8 mouse cellular contexts compared by ENCODE assay signal in genomic region chr11:60933178-60933930, GRCm38 (mm10). TPM values are rescaled to one million over a fixed set of nuclear protein-coding genes. Genes with fewer than 3 reads are reported as not detected.
DNase-seq lines count a peak whose midpoint lies in the region; ATAC-seq lines count a peak whose summit lies in the region.

No protein-coding gene starts in this region.

- peak overlapping the region; percentile 89 for H3K4me3 ChIP-seq in embryonic facial prominence, embryonic 10.5 days
- H3K4me3 ChIP-seq in limb, embryonic 11.5 days (ENCODE audit: low read depth, low read length), result peak overlapping the region; percentile 67
- no peak overlapping the region for H3K4me3 ChIP-seq in midbrain, embryonic 16.5 days (ENCODE audit: low read depth, low read length)

- WGBS in embryonic facial prominence, embryonic 10.5 days, result 79% methylated on average over 10 of the region's 10 CpGs
- WGBS in limb, embryonic 11.5 days, result 81% methylated on average over 10 of the region's 10 CpGs
- 88% methylated on average over 10 of the region's 10 CpGs for WGBS in midbrain, embryonic 16.5 days

- peaks cover 8% of the 10 kb centered on the region; the same call in 1 of the 2 replicates for H3K27me3 ChIP-seq in embryonic facial prominence, embryonic 10.5 days (replicated peaks; ENCODE audit: low read depth, poor library complexity, severe bottlenecking)
- H3K27me3 ChIP-seq in limb, embryonic 11.5 days (ENCODE audit: control insufficient read depth, insufficient read depth, low read length), result no peaks in the 10 kb centered on the region
- no peaks in the 10 kb centered on the region for H3K27me3 ChIP-seq in midbrain, embryonic 16.5 days (ENCODE audit: control insufficient read depth, insufficient read depth, low read depth, low read length)

- peaks cover 49% of the 10 kb centered on the region for H3K4me1 ChIP-seq in embryonic facial prominence, embryonic 10.5 days
- H3K4me1 ChIP-seq in limb, embryonic 11.5 days (ENCODE audit: control insufficient read depth, insufficient read depth, low read length), result peaks cover 17% of the 10 kb centered on the region; the same call in 1 of the 2 replicates
- peaks cover 21% of the 10 kb centered on the region for H3K4me1 ChIP-seq in midbrain, embryonic 16.5 days (ENCODE audit: control insufficient read depth, insufficient read depth, low read length)

- peak; percentile 84 to 94 for DNase-seq in adrenal gland, adult (ENCODE audit: inconsistent age in 2 of 2, low spot score in 1 of 2)
- no peak for DNase-seq in adrenal gland, adult 18-20 months (ENCODE audit: low spot score in 2 of 2)
- DNase-seq in embryonic facial prominence, embryonic 10.5 days (ENCODE audit: low spot score), result no peak
- DNase-seq in heart, postnatal 10 days, result peak; percentile 31 to 32
- no peak for DNase-seq in limb, embryonic 11.5 days (ENCODE audit: low spot score)
- no peak for DNase-seq in spleen, postnatal 4 days (ENCODE audit: low spot score in 2 of 2)
- no peak for DNase-seq in layer of hippocampus, adult 8-10 months (ENCODE audit: low spot score in 2 of 2)

- peak overlapping the region; percentile 36; the same call in 1 of the 2 replicates for H3K27ac ChIP-seq in embryonic facial prominence, embryonic 10.5 days (replicated peaks)
- no peak overlapping the region for H3K27ac ChIP-seq in limb, embryonic 11.5 days (replicated peaks; ENCODE audit: low read depth, low read length)
- H3K27ac ChIP-seq in midbrain, embryonic 16.5 days (ENCODE audit: low read length), result no peak overlapping the region

- H3K9me3 ChIP-seq in embryonic facial prominence, embryonic 10.5 days, result no peaks in the 10 kb centered on the region
- no peaks in the 10 kb centered on the region for H3K9me3 ChIP-seq in limb, embryonic 11.5 days (ENCODE audit: control insufficient read depth, low read length)
- no peaks in the 10 kb centered on the region for H3K9me3 ChIP-seq in midbrain, embryonic 16.5 days (replicated peaks; ENCODE audit: control insufficient read depth, low read length, poor library complexity, severe bottlenecking)

- intact Hi-C loops in heart, postnatal 10 days (cut with DNase I), result loop anchor here (10.0 kb wide), 1 partner anchor 331 kb away; the partner anchor contains the start of gene Aldh3a2

- ATAC-seq in limb, embryonic 11.5 days (ENCODE audit: insufficient number of reproducible peaks, low FRiP score, low TSS enrichment, low read depth), result no peak
- ATAC-seq in midbrain, embryonic 16.5 days, result no peak

- H3K9ac ChIP-seq in limb, embryonic 11.5 days (ENCODE audit: low read length), result no peak overlapping the region; the same call in 1 of the 2 replicates
- no peak overlapping the region for H3K9ac ChIP-seq in midbrain, embryonic 16.5 days (ENCODE audit: low read depth, low read length)

- H3K4me2 ChIP-seq in limb, embryonic 11.5 days (ENCODE audit: low read depth, severe bottlenecking), result peak overlapping the region; percentile 76
- peak overlapping the region; percentile 83 for H3K4me2 ChIP-seq in midbrain, embryonic 16.5 days (ENCODE audit: low read length)

- peaks cover 22% of the 10 kb centered on the region for H3K36me3 ChIP-seq in embryonic facial prominence, embryonic 10.5 days (replicated peaks)
- no peaks in the 10 kb centered on the region for H3K36me3 ChIP-seq in limb, embryonic 11.5 days (ENCODE audit: control insufficient read depth, insufficient read depth, low read length)
- no peaks in the 10 kb centered on the region for H3K36me3 ChIP-seq in midbrain, embryonic 16.5 days (ENCODE audit: control insufficient read depth, insufficient read depth, low read length)

RNA-seq across cellular contexts. Expression of gene Map2k3, which starts 1.5 kb away (rescaled TPM):
- 100 to 1,000 TPM in 1 of 2 experiments, 10 to 100 TPM in 1; 71.7 to 116 TPM for total RNA-seq in adrenal gland, adult 18-20 months (2021)
- 79.7 and 87.1 TPM in 2 replicates for polyA plus RNA-seq in embryonic facial prominence, embryonic 10.5 days (2016; fragmentation: Nextera tagmentation; extraction: Ambion mirVana)
- total RNA-seq in heart, postnatal 10 days (2021), result 10 to 100 TPM; 56.2 to 57.1 TPM
- polyA plus RNA-seq in limb, embryonic 11.5 days (2014; fragmentation: Nextera tagmentation; extraction: Ambion mirVana), result 66.4 and 78.5 TPM in 2 replicates
- 27.1 and 29.5 TPM in 2 replicates for polyA plus RNA-seq in midbrain, embryonic 16.5 days (2015; fragmentation: Nextera tagmentation; extraction: Ambion mirVana)
- total RNA-seq in layer of hippocampus, adult 8-10 months (2022), result 10 to 100 TPM; 12.8 to 19.8 (median 16.8) TPM

RNA-seq across cellular contexts. Expression of gene Natd1, which starts 18.8 kb away (rescaled TPM):
- 10 to 100 TPM; 21.6 to 22.9 TPM for total RNA-seq in adrenal gland, adult 18-20 months (2021)
- 17.6 and 19.9 TPM in 2 replicates for polyA plus RNA-seq in embryonic facial prominence, embryonic 10.5 days (2016; fragmentation: Nextera tagmentation; extraction: Ambion mirVana)
- total RNA-seq in heart, postnatal 10 days (2021), result 10 to 100 TPM; 18.1 to 24.2 TPM
- 16.1 and 18.3 TPM in 2 replicates for polyA plus RNA-seq in limb, embryonic 11.5 days (2014; fragmentation: Nextera tagmentation; extraction: Ambion mirVana)
- polyA plus RNA-seq in midbrain, embryonic 16.5 days (2015; fragmentation: Nextera tagmentation; extraction: Ambion mirVana), result 24.9 and 26.5 TPM in 2 replicates
- 10 to 100 TPM in 3 of 4 experiments, 1 to 10 TPM in 1; 9.4 to 16.6 (median 13.1) TPM for total RNA-seq in layer of hippocampus, adult 8-10 months (2022)

RNA-seq across cellular contexts. Expression of gene Tmem11, which starts 54.3 kb away (rescaled TPM):
- 10 to 100 TPM; 47.8 to 55.9 TPM for total RNA-seq in adrenal gland, adult 18-20 months (2021)
- 69.5 and 71.6 TPM in 2 replicates for polyA plus RNA-seq in embryonic facial prominence, embryonic 10.5 days (2016; fragmentation: Nextera tagmentation; extraction: Ambion mirVana)
- total RNA-seq in heart, postnatal 10 days (2021), result 10 to 100 TPM; 37.2 to 38.3 TPM
- 66.0 and 74.5 TPM in 2 replicates for polyA plus RNA-seq in limb, embryonic 11.5 days (2014; fragmentation: Nextera tagmentation; extraction: Ambion mirVana)
- polyA plus RNA-seq in midbrain, embryonic 16.5 days (2015; fragmentation: Nextera tagmentation; extraction: Ambion mirVana), result 53.5 and 54.5 TPM in 2 replicates
- total RNA-seq in layer of hippocampus, adult 8-10 months (2022), result 10 to 100 TPM; 25.3 to 27.8 (median 27.1) TPM

Comparison
In these comparisons a context has a peak if more than half of its experiments do, and no peak if none do; other contexts are left out.
1. DNase-seq: peak in adrenal gland, adult (2 of 2) and heart, postnatal 10 days (2 of 2); none in adrenal gland, adult 18-20 months (0 of 2), embryonic facial prominence, embryonic 10.5 days (single experiment), limb, embryonic 11.5 days (single experiment), spleen, postnatal 4 days (0 of 2) and layer of hippocampus, adult 8-10 months (0 of 2).